Mouse (Mus musculus) small intestine, adult 2 months (tissue): ENCODE measurements around the gene Onecut1.

Experiments used
- CTCF ChIP-seq: fragments of 200-500 bp; IDR thresholded peaks from 2 replicates; pipeline ENCODE4 v1.5.1; 2012; ENCODE audit warnings: low read depth, mild to moderate bottlenecking, control low read depth, inconsistent platforms, low read length, moderate library complexity, mixed read lengths; ENCODE audit not compliant: insufficient replicate concordance, insufficient read length; ENCODE audit errors: extremely low read depth
- POLR2A ChIP-seq: fragments of 200-500 bp; IDR thresholded peaks from 2 replicates; pipeline ENCODE4 v1.6.1; 2012; ENCODE audit warnings: low read depth, mild to moderate bottlenecking, control low read depth, inconsistent platforms, low read length, moderate library complexity

GRCm38 (mm10) chr9:74925220-74925769, 63.6 kb downstream of the Onecut1 start:
- TF ChIP-seq CTCF = no peak
- no peak for TF ChIP-seq POLR2A
